Mouse (Mus musculus): Measurements from ENCODE around the gene Srd5a1.
"Not testable (repeated sequence)": the region's sequence is repeated elsewhere in the genome, so short reads cannot be mapped to it uniquely, and the experiment has no call there.

Srd5a1 gene

GRCm38 (mm10) chr13:69611398-69612174 lies at the start of gene Srd5a1:
Srd5a1 (minus strand) TSS chr13:69611442.
- DNase-seq = peak; percentile 100

GRCm38 (mm10) chr13:69654508-69654907 lies 43.3 kb upstream of the Srd5a1 start:
- no peak for DNase-seq

DNA sequence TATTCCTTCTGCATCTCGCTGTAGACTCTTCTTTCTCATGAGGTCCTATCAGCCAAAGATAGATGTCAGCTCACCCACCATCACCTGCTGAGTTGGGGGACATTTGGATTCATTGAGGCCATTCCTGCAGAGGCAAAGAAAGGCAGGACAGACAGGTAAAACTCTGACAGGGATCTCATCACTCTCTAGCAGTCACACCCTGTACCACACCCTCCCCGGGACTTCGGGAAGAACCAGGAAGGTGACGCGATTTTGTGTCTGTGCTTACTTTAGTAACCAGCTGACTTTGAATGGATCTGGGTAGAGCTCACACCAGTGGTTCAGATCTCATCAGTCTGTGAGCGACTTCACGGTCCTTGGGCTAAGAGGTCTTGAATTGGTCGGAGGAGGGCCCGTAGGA lies 35.2 kb upstream of the Srd5a1 start:
- no peak for DNase-seq

- no peak for DNase-seq
These were observed 34.6 kb upstream of the Srd5a1 start for GRCm38 (mm10) chr13:69645694-69646423.

DNA sequence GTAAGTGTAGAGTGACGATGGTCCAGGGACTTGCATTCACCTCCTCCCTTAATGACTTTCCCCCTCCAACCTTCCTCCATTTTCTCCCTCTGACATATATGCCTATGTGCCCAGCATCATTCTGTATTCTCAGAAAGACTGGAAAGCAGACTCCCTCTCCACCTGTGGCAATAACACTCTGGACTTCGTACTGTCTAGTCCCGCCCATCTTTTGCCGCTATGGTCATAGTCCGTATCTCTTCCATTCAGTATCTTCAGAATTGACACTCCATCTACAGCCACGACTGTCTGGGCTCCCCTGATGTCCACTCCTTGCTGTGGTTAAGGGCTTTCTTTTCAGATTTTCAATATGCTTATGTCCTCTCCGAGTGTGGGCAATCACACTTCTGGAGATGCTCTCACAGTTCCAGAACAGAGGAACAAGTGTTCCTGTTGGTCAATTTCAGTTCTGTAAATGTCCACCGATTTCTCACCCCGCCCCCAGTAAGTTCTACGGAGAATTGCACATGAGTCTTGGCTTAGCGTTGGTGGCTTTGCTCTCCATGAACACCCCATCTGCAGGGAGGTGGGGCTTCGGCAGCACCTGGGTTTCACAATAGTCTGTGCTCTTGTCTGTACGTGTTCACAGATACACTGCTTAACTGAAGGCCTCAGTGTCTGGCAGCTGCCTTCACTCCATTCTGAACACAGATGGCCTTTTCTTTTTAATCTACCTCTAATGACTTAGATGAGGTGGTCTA lies 33.4 kb upstream of the Srd5a1 start:
- no peak for DNase-seq

- no peak for DNase-seq
These were observed 32.7 kb upstream of the Srd5a1 start for GRCm38 (mm10) chr13:69643937-69644336.

- DNase-seq = no peak
These were observed 31.5 kb upstream of the Srd5a1 start for GRCm38 (mm10) chr13:69642656-69643216.

DNA sequence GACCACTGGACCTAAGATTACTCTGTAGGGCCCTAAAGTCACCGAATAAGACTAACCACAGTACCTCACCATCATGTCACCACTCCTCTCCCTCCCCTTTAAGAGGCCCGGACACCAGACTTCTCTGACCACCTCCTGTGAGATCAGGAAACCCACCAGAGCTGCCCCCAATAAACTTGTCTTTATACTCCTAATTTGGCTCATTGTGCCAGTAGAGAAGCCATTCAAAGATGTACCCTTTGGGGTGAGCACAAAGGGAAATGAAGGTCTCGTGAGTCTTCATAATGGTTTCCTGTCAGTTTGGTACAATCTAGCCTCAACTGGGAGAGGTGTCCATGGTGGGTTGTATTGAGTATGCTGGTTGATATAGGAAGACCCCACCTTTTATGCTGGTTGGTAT lies 29.8 kb upstream of the Srd5a1 start:
- no peak for DNase-seq

- no peak for DNase-seq
These were observed 29.3 kb upstream of the Srd5a1 start for GRCm38 (mm10) chr13:69640541-69640940.

DNA sequence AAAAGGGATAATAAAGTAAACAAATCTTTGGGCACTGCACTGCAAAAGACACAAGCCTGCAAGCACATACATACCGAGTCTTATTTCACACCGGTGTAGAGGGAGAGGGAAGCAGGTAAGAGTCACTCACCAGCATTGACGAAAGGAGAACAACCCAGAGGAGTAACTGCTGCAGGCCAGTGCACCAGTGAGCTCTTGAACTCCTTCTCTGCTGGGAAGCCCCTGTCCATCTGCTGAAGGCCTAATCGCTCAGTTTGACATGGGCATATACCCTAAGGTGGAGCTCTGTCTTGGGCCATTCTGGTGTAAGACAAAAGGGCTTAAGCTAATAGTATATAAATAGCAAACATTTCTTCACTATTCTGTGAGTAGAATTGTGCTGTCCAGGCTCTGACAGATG lies 28.9 kb upstream of the Srd5a1 start:
- no peak for DNase-seq

DNA sequence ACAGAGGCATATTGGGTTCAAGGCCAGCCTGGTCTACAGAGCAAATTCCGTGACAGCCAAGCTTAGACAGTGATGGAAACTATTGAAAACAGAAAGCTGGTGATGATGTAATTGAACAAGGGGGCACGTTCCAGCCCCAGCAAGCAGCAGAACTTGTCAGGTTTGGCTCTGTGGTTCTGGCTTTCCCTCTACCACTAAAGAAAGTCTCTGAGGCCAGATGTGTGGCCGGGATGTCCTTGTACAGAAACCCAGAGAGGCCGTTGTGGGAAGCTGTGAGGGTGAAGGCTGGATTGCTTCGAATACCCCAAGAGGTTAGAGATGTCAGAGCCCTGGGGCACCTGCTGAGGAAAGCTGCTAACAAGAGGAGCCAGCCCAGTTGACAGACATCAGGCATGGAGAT lies 28.0 kb upstream of the Srd5a1 start:
- no peak for DNase-seq

DNA sequence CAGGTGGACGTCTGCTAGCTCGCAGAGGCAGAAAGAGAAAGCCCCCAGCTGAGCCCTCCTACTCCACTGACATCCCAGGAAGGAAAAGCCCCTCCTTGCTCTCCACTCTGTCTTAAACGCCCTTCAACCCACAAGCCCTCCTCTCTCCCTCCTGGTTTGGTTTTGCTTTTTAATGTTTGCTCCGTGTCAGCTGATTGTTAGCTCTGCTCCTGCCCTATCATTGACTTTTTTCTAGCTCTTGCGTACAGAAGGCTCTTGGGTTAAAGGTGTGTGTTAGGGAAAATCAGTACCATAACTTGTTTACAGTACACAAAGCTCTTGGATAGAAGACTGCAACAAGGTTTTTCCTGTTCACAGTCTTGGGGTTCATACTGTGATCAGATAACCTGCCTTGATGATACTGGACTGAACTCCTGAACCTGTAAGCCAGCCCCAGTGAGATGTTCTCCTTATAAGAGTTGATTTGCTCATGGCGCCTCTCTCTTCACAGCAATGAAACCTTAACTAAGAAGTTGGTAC lies 26.9 kb upstream of the Srd5a1 start:
- DNase-seq = no peak

DNA sequence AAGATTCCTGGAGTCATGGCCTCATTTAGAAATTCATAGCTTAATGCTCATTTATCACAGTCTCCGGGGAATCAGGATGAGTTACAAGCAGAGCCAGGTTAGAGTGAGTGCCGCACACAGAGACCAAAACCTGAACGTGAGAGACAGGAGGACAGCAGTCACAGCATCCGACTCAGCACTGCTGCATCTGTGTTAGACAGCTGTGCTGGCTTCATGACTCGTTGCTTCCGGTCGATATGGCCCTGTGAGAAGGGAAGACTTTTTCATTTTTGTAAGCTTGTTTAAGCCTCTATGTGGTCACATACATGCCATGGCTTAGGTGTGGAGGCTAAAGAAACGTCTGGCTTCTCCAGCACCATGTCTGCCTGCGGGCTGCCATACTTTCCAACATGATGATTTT lies 26.4 kb upstream of the Srd5a1 start:
- DNase-seq = no peak

GRCm38 (mm10) chr13:69636816-69637215 lies 25.6 kb upstream of the Srd5a1 start:
- no peak for DNase-seq

- no peak for DNase-seq
These were observed 25.1 kb upstream of the Srd5a1 start for GRCm38 (mm10) chr13:69636375-69636774.

GRCm38 (mm10) chr13:69635836-69636235 lies 24.6 kb upstream of the Srd5a1 start:
- DNase-seq = not testable (repeated sequence)

DNA sequence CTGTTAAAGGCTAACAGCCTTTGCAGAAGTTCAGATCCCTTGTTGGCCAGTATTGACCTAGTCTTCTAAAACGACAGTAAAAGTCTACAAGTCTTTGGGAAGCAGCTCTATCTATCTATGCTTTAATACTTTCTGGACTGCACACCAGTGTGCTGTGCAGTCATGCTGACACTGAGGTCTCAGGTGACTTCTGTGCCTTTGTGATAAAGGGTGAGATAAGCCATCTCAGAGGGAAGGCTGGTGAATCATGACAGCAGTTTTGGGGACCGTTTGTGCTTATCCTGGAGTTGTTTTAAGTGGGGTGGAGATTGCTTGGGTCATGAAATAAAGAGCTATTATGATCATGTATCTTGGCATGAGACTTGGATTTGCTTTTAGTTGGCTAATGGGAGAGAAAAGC lies 22.7 kb upstream of the Srd5a1 start:
- no peak for DNase-seq

GRCm38 (mm10) chr13:69633551-69633950 lies 22.3 kb upstream of the Srd5a1 start:
- no peak for DNase-seq

DNA sequence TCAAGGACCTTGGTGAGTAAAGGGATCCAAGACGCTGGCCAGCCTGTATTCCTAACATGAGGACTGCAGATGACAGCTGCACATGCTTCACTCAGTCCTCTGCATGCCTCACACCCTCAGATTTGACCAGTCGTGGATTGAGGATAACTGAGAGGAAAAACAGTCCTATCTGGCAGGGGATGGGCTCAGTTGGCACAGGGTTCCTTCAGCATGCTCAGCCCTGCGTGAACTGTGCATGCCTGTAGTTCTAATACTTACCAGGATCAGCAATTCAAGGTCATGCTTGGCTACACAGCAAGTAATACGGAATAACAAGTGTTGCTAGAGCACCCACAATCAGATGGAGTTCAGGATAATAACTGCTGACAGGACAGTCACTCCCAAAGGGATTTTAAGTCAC lies 20.4 kb upstream of the Srd5a1 start:
- DNase-seq = peak; percentile 72

- DNase-seq = peak; percentile 16
These were observed 19.9 kb upstream of the Srd5a1 start for GRCm38 (mm10) chr13:69631111-69631510.

DNA sequence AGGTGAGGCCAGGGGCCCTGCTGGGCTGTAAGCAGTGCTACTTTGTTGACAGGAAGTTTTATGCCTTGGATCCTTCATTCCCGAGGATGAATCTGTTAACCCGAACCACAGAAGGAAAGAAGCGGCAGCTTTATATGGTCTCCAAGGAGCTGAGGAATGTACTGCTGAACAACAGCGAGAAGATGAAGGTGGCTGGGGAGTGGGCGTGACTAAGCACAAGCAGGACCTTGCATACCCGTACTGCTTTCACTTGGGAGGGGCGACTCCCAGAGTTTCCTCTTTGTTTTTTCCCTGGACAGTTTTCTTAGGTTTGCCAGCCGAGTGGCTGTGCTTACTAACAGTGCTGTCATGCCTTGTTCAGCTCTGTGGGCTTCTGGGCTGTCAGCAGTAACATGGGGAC lies 19.3 kb upstream of the Srd5a1 start:
- DNase-seq = no peak

GRCm38 (mm10) chr13:69627941-69628340 lies 16.7 kb upstream of the Srd5a1 start:
- no peak for DNase-seq

GRCm38 (mm10) chr13:69624510-69624909 lies 13.3 kb upstream of the Srd5a1 start:
- no peak for DNase-seq
